Mouse (Mus musculus): ENCODE results near the gene Zfp626.
A peak's percentile ranks its signal among the peaks of the same experiment; 100 is the strongest.
"Not testable (repeated sequence)": the region's sequence is repeated elsewhere in the genome, so short reads cannot be mapped to it uniquely, and the experiment has no call there.

The Zfp626 gene

DNA sequence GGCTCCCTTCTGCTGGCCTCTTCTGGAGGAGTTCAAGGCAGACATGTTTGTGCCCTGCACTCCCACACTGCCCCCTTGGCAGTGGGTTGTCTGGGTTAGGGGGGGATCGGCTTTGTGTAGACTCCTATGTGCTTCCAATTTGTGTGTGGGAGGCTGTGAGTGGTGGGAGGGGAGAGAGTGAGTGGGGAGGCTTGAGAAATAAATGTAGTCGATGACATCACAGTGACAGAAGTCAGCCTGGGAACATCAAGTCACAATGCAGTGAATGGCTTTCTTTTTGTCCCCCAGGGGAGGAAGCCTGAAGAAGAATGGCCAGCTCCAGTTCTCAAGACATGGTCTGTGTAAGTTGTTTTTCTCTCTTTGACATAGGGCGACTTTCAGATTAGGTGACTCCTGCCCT lies at the start of gene Zfp626:
Zfp626 (plus strand) TSS at position 301 of the 400 bp plus-strand sequence.
- not testable (repeated sequence) for DNase-seq (ENCODE audit: inconsistent age in 2 of 2, low spot score in 1 of 2)

DNA sequence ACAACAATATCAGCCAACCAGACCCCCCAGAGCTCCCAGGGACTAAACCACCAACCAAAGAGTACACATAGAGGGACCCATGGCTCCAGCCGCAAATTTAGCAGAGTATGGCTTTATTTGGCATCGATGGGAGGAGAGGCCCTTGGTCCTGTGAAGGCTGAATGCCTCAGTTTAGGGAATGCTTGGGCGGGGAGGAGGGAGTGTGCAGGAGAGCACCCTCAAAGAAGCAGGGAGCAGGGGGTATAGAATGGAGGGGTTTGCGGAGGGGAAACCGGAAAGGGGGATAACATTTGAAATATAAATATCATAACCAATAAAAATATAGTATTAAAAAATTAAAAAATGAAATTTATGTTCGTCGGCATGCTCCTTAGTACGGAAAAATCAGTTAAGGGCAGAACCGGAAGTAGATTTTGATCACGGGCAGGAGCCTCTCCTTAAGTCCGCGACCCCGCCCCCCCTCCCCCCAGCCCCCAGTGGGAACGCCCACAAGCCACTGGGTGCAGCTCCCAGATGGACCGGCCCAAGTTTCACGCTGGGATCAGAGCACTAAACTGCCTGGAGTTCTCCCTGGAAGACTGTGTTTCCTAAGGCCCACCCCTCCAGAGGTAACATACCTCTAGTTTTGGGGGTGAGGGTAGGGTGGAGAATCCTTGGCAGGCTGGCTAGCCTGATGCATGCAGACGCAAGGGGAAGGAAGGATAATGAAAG lies 41.7 kb upstream of the Zfp626 start:
- no peak for DNase-seq (ENCODE audit: inconsistent age in 2 of 2, low spot score in 1 of 2)

DNA sequence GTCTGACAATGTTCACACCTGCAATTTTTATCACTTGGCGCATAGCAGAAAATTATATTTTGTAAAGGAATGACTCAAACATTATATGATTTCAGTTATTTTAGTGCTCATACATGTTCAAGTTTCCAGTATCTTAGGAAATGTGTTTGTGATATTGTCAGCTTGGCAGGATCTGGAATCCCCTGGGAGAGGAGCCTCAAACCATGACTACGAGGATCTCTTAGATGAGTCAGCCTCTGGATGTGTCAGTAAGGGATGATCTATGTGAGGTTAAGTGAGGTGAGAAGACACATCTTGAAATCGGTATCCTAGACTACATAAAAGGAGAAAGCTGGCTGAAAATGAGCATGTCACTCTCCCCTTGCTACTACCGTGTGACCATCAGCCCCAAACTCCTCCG lies 17.7 kb upstream of the Zfp626 start:
- peak in 1 of 2 experiments; percentile 31 for DNase-seq (ENCODE audit: inconsistent age in 2 of 2, low spot score in 1 of 2)

DNA sequence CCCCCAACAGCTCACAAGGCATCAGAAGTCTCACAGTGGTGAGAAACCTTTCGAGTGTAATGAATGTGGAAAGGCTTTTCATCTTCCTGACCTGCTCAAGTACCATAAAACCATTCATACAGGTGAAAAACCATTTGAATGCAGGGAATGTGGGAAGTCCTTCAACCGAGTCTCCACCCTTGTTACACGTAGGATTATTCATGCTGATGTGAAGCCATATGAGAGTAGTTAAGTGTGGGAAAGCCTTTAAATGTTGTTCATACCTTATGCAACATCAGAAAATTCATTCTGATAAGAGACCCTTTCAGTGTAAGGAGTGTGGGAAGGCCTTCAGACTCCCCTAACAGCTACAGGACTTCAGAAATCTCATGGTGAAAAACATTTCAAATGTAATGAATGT lies 13.1 kb upstream of the Zfp626 start:
- DNase-seq (ENCODE audit: inconsistent age in 2 of 2, low spot score in 1 of 2): not testable (repeated sequence)

DNA sequence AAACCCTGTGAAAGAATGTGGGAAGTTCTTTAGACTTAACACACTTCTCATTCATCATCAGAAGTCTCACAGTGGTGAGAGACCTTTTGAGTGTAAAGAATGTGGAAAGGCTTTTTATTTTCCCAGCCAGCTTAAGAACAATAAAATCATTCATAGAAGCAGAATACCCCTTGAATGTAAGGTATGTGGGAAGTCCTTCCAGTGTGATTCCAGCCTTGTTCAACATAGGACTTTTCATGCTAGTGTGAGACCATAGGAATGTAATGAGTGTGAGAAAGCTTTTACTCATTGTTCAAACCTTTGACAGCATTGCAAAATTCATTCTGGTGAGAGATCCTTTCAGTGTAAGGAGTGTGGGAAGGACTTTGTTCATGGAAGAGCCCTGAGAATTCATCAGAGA lies 12.4 kb upstream of the Zfp626 start:
- no peak for DNase-seq (ENCODE audit: inconsistent age in 2 of 2, low spot score in 1 of 2)

DNA sequence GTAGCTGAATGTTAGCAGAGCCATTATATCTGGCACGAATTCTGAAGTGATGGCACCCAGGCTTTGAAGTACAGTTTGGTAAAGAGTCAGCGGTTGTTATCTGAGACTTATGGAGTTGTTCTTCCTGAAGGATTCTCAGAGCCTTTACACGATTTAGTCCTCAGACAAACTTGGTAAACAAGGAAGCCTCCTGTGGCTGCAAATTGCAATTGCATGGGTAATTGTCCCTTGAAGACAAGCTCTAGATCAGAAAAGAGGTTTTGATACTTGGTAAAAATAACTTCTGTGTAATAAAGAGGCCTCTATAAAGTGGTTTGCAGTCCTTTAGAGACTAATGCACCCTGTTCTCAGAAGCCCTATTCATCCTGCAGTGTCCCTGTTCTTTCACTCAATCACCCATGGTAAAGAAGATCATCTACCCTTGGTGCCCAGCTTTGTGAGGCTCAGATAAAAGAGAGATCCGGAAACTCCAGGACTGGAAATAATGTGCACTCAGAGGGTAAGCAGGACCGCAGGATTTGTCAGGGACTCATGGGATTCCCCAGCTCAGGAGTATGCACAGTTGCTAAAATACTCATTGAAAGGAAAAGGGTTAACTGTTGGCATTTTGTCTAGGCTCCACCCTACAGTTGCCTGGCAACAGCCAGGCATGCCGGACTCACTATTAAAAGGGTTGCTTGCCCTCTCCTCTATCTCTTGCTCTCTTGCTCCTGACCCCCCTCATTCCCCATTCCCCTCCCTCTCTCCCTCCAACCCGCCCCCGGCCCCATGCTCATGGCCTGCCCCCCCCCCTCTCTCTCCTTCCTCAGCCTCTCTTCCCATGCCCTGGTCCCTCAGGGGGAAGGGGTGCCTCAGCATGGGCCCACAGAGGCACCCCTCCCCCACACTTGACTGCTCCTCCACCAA lies 8.8 kb upstream of the Zfp626 start:
- no peak for DNase-seq (ENCODE audit: inconsistent age in 2 of 2, low spot score in 1 of 2)

DNA sequence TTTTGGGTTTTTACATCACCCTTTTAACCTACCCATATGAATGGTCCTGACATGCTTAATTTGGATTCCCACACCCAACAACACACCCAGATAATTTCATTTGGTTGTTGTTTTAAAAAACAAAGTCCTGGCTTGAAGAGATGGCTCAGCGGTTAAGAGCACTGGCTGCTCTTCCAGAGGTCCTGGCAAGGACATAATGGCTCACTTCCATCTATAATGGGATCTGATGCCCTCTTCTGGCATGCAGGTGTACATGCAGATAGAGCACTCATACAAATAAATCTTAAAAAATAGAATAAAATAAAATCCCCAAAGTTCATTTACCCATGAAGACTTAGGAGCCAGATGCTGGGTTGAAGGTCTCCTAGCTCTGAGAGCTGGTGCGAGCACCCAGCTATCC lies 5.9 kb upstream of the Zfp626 start:
- peak in 1 of 2 experiments; percentile 47 for DNase-seq (ENCODE audit: inconsistent age in 2 of 2, low spot score in 1 of 2)

DNA sequence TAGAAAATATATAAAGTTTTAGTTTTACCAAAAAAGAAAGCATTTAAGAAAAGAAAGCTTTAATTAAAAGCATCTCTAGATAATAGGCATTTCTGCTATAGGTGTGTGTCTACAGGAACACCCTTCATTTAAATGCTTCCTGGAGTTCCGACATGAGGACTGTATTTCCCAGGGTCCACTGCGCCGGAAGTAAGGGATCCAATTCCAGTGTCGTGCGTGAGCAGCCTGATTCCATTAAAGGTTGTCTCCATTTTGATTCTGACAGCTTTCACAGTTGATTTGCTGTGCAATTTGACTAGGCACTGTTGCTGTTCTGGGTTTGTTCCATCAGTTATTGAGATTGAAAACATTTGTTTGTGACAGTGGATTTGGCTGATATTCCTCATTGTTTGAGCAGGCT lies 4.0 kb upstream of the Zfp626 start:
- no peak for DNase-seq (ENCODE audit: inconsistent age in 2 of 2, low spot score in 1 of 2)

DNA sequence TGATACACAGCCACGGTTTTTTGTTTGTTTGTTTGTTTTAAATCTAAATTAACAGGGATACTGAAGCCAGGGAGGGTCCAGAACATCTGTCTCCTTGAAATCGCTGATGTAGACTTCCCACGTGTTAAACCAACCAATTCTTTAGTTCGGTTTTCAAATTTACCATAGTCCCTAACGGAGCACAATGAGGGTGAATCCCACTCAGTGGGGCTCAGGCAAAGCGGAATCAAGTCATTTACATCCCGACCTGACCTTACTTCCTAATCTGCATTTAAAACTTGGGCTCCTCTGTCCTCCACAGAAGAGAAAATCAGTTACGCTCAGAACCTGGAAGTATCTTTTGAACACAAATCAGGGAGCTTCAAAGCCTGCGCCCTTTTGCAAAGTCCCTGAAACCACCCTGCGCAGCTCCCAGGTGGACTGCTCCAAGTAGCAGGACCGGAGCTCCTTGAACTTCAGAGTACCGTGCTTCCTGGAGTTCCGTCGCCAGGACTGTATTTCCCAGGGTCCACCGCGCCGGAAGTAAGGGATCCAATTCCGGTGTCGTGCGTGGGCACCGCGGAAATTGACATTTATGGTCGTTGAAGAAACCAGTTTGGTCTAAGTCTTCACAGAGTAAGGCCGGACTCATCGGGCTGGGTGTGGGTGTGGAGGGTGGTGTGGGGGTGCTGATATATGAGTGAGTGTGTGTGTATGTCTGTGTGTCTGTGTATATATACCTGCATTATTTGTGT lies 2.5 kb upstream of the Zfp626 start:
- peak; percentile 85 to 94 for DNase-seq (ENCODE audit: inconsistent age in 2 of 2, low spot score in 1 of 2)

DNA sequence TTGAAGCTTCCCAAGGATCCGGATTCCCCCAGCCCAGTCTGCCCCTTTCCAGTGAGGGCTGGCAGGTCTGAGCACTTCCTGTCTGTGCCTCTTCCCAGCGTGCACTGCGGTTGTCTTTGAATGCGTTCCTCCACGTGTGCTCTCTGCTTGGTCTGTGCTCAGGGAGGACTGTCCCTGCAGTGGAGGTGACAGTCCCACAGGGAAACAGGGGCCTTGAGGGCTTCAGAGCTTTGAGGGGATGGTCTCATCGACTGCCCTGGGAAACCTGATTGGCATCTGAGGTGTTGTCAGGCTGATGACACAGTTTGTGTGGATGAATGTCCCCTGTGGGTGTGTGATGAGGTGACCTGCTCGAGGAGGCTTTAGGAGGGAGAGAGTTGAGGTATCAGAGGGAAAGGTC lies 309 bp downstream of the Zfp626 start:
- DNase-seq (ENCODE audit: inconsistent age in 2 of 2, low spot score in 1 of 2): not testable (repeated sequence)

DNA sequence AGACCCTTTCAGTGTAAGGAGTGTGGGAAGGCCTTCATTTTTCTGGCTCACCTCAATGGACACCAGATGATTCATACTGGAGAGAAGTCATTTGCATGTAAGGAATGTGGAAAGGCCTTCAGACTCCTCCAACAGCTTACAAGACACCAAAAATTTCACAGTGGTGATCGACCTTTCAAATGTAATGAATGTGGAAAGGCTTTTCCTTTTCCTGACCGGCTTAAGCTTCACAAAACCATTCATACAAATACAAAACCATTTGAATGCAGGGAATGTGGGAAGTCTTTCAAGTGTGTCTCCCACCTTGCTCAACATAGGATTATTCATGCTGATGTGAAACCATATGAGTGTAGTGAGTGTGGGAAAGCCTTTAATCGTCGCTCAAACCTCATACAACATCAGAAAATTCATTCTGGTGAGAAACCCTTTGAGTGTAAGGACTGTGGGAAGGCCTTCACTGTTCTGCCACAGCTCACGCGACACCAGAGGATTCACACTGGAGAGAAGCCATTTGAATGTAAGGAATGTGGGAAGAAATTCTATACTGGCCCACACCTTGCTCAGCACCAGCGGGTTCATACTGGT lies 11.6 kb downstream of the Zfp626 start:
- no peak for DNase-seq (ENCODE audit: inconsistent age in 2 of 2, low spot score in 1 of 2)

DNA sequence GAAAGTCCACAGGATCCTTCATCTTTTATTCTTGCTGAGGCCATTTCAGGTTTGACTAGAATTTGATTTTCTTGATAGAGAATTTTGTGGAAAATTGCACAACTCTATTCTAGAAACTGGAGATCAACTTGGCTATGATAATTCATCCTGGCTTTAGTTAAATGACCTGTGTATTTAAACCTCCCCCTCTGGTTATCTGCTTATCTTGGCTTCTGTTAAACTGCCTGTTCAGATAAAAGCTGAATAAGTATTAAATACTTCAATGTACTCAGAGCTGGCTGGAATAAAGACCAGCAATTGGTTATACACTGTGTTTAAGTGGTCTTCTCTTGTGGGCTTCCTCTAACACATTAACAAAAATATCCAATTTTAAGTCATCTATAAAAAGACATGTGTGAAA lies 15.6 kb downstream of the Zfp626 start:
- no peak for DNase-seq (ENCODE audit: inconsistent age in 2 of 2, low spot score in 1 of 2)

DNA sequence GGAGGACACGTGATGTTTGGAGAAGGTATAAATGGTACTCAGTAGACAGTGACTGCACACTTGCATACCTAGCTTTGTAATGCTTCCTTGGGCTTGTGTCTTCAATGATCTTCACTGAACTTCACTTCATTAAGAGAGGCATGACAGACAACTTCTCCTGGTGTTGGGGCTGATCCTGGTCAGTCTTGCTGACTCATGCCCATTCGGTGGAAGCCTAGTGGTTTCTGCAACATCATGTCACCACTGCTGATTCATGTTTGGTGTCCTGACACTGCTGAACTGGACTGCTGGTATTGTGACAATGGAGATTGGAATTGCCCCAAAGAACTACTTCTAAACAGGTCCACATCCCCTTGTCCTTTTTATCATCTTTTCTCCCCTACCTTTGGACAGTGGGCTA lies 27.1 kb downstream of the Zfp626 start:
- no peak for DNase-seq (ENCODE audit: inconsistent age in 2 of 2, low spot score in 1 of 2)

DNA sequence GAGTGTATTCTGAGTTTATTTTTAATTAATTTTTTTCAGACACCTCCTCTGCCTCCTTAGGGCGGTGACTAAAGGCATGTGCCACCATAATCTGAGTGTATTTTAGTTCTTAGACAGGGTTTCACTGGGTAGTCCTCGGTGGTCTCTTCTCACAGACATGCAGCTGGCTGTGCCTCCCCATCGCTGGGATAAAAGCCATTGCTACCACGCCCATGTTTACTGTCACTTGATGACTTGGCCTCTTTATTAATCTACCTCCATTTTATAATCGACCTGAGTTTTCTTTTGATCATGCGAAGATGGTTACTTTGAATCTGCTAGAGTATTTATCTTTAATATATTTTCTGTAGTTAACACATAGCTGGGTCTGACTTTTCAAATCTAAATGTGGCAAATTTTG lies 30.9 kb downstream of the Zfp626 start:
- DNase-seq (ENCODE audit: inconsistent age in 2 of 2, low spot score in 1 of 2): no peak

DNA sequence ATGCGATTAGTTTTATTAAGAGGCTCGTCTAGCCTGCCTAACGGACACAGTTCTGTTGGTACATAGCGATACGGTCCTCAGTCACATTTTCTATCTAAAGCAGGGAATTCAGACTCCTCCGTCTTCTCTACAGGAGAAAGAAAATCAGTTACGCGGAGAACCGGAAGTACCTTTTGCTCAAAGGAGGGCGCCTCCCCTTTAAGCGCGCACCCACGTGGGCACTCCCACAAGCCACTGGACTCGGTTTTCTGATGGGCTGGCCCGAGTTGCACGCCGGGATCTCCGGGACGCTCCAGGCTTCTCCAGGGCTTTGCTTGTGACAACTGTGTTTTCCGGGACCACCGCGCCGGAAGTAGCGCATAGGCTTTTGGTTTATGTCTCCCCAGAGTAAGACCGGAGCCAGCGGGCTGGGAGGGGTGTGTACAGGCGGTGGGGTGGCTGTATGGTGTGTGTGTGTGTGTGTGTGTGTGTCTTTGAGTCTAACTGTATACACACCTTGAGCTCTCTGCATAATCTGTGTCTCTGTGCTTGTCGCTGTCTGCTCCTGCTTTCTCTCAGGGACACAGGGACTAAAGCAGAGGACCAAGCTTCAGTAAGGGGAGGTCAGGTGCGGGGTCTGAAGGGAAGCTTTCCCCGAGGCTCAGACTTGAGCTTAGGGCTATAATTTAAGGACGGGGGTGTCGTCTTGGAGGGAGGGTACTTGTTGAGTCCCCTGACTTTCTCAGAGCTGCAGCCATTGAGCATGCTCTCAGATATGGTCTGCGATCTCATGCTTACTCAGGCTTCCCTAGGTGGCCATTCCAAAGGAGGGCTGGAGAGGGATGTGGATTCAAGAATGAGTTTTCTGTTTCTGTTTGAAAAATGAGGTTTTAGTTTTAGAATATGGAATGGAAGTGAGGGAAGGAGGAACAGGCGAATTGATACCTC lies 31.6 kb downstream of the Zfp626 start, which contains the start of gene Zfp59:
Zfp59 (plus strand) TSS at position 285 of the 927 bp plus-strand sequence.
- DNase-seq (ENCODE audit: inconsistent age in 2 of 2, low spot score in 1 of 2): peak; percentile 91 to 96

DNA sequence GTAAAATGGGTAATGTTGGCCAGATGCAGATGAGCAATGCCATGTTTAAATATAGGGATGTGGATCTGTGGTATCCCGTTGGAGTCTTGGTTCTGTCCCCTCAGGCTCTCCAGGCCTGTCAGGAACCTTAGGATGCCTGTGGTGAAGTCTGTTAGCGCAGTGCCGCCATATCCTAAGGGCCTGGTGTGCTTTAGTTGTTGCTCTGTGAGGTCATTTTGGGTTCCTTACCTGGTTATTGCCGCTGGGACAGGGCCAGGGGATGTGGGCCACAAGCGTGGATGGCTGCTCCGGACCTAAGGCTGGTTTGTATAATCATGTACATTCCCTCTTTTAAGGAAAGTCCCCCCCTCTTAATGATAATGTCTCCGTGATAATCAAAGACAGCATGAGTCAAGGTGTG lies 32.6 kb downstream of the Zfp626 start:
- no peak for DNase-seq (ENCODE audit: inconsistent age in 2 of 2, low spot score in 1 of 2)

DNA sequence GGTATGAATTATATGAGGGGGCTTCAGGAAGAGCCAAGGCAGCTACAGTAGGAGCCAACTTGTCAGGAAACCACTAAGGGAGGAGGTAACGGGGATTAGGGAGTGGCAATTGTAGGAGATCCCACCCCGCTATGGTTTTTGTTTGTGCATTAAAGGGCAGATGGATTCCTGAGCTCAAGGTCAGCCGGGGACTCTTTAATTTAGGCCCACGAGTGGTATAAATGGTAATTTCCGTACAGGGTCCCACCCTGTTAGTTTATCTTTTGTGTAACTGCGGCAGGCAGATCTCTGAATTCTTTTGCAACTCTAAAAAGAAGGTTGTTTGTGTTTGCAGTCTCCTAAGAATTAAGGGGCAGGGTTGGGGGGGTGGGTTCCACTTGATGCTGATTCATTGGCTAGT lies 33.1 kb downstream of the Zfp626 start:
- no peak for DNase-seq (ENCODE audit: inconsistent age in 2 of 2, low spot score in 1 of 2)

DNA sequence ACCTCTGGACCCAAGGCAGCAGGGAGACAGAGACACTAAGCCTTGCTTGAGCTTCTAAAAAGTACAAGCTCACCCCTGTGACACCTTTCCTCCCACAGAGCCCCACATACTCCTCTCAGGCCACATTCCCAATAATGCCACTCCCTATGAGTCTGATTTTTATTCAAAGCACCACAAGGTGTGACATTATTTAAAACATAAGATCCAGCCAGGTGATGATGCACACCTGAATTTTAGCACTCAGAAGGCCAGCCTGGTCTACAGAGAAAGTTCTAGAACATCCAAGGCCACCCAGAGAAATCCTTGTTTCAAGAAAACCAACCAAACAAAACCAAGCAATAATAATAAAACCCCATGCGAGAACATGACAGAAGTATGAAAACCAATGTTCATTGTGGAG lies 50.2 kb downstream of the Zfp626 start, which contains the start of gene Zfp607a:
Zfp607a (plus strand) TSS at position 301 of the 400 bp plus-strand sequence.
- DNase-seq (ENCODE audit: inconsistent age in 2 of 2, low spot score in 1 of 2): no peak

DNA sequence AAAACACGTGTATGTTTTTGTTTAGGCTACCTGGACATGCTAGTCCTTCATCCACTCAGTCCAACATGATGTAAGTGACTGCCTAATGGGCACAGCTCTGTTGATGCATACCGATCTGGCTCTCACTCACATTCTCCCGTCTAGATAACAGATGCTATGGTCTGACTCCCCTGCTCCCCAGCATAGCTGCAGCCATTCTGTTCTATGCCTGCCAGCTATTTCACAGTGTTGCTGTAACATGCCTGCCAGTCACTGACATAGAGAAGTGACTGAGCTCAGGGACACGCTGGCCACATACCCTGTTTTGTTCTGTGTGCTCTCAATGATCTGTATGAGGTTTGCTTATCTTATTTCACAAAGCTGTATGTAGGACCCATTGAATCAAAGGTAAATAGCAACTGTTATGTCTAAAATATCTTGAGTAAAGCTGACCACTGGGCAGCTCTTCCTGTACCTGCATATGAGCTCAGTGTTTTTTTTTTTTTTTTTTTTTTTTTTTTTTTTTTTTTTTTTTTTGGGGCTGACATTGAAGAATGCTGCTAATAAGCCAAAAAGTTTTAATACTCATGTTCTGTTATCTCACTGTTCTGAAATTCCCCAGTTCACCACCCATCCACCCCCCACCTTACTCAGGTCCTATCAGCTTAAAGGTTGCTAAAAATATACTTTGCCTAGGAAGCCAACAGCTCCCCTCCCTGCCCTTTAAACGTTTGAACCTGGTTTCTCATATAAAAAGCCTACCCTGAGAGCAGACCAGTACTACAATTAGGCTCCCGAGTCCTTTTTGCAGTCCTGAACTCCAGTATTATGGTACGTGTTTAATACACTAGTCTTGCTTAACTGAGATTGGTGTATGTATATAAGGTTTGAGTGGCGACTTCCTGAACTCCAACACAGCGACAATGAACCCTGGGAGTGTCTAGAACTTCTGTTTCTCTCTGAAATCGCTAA lies 52.6 kb downstream of the Zfp626 start:
- peak; percentile 17 to 43 for DNase-seq (ENCODE audit: inconsistent age in 2 of 2, low spot score in 1 of 2)
